Mouse (Mus musculus): ENCODE data around the gene Rpl31.

- TF ChIP-seq ZNF384 (IDR thresholded peaks at IDR 0.05; ENCODE audit: low read depth, low read length) (no peak), MAFK (IDR thresholded peaks at IDR 0.05; ENCODE audit: insufficient read depth, low read depth, low read length) (no peak), ZC3H11A (IDR thresholded peaks at IDR 0.05; ENCODE audit: borderline replicate concordance, low read depth, low read length) (no peak)
Measured at GRCm38 (mm10) chr1:39379021-39379420, 11.4 kb downstream of the Rpl31 start.
